Mouse (Mus musculus): ENCODE measurements at regions not wholly inside any gene's neighbourhood (a gene's known extent, or its start where the extent isn't known, plus 50 kb on each side); places are given as distances from the start of the nearest gene placed in this dataset.
A peak's percentile ranks its signal among the peaks of the same experiment; 100 is the strongest.

- no peak for DNase-seq (ENCODE audit: low spot score)
Observed at GRCm38 (mm10) chr3:159282594-159282993, 212.6 kb upstream of the Depdc1a start.

- DNase-seq (ENCODE audit: low spot score) = no peak
Observed at GRCm38 (mm10) chr3:159317471-159317870, 177.8 kb upstream of the Depdc1a start.

GRCm38 (mm10) chr3:159348053-159348452 lies 147.2 kb upstream of the Depdc1a start:
- peak; percentile 25 for DNase-seq (ENCODE audit: low spot score)

GRCm38 (mm10) chr3:159353730-159354129 lies 141.5 kb upstream of the Depdc1a start:
- no peak for DNase-seq (ENCODE audit: low spot score)

GRCm38 (mm10) chr3:159373177-159373576 lies 122.1 kb upstream of the Depdc1a start:
- no peak for DNase-seq (ENCODE audit: low spot score)
